Mouse (Mus musculus) kidney, adult 2 months (tissue): Measurements from ENCODE around the gene Peli2. TPM values are rescaled to one million over a fixed set of nuclear protein-coding genes. Genes with fewer than 3 reads are reported as not detected.

Experiments
- DNase-seq: peaks from one replicate; pipeline ENCODE4 v3.0.0; 2021
- H3K27ac ChIP-seq: fragments of 200-500 bp; 2 replicates; pipeline ENCODE4 v1.5.1; 2012; ENCODE audit warnings: low read depth, low read length, control low read depth, inconsistent platforms; ENCODE audit not compliant: insufficient read depth
- H3K27me3 ChIP-seq: fragments of 200-500 bp; replicated peaks from 2 replicates; pipeline ENCODE4 v1.6.1; 2012; ENCODE audit warnings: mild to moderate bottlenecking, moderate library complexity, low read length, inconsistent platforms; ENCODE audit not compliant: control insufficient read depth, insufficient read depth
- H3K36me3 ChIP-seq: fragments of 200-500 bp; 2 replicates; pipeline ENCODE4 v1.6.1; 2012; ENCODE audit warnings: mild to moderate bottlenecking, moderate library complexity, low read length, inconsistent platforms; ENCODE audit not compliant: control insufficient read depth, insufficient read depth
- H3K4me1 ChIP-seq: fragments of 200-500 bp; 2 replicates; pipeline ENCODE4 v1.6.1; 2011; ENCODE audit warnings: low read length; ENCODE audit not compliant: control insufficient read depth, insufficient read depth
- H3K4me3 ChIP-seq: fragments of 200-500 bp; 2 replicates; pipeline ENCODE4 v1.5.1; 2011; ENCODE audit warnings: mild to moderate bottlenecking, low read depth, low read length, control low read depth; ENCODE audit not compliant: insufficient read depth
- CTCF ChIP-seq: fragments of 200-500 bp; conservative IDR thresholded peaks from 2 replicates; pipeline ENCODE4 v1.5.1; 2011; ENCODE audit warnings: low read depth, mild to moderate bottlenecking, control low read depth, low read length, moderate library complexity, mixed read lengths; ENCODE audit not compliant: insufficient read depth, insufficient read length
- POLR2A ChIP-seq: fragments of 200-500 bp; IDR thresholded peaks from one replicate; pipeline ENCODE4 v1.6.1; 2011; ENCODE audit warnings: low read depth, low read length, control low read depth
- WGBS: fragments of 180-500 bp; shearing (Covaris S2); methylation state at CpG from one replicate; pipeline ENCODE4 v1.1.7; 2018; 5-methylcytosine and 5-hydroxymethylcytosine counted together
- polyA plus RNA-seq: library from polyadenylated mRNA; depleted of rRNA; stranded (reverse); fragments of >200 nt; gene quantifications from 2 replicates; pipeline ENCODE4 v1.2.3, GENCODE M21; 2012

The Peli2 gene
- polyA plus RNA-seq, 1 experiment = 31.7 TPM

DNA sequence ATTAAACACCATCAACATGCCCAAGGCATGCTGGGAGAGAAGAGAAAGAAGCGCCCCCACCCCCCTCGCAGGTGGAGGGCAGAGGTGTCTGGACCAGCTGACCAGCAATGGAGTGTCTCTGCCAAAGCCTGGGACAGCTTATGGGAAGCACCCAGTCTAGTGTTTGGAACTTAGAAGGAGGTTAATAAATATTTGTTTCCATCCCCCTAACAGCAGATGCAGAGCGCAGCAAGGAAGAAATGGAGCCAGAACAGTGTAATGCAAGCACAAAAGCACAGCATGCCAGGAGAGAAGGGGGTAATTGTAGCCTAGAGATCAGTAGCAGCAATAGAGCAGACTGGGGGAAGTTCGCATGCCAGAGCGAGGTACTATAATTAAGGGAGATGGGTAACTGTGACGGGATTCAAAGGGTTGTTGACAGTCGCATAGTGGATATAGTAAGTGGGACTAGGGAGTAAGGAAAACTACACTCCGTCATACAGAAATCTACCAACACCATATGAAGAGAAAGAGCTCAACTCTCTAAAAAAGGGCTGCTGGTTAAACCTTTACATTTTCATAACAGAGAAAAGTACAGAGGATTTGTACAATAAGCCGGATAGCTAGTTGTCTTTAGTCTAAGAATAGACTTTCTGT, 1.5 kb upstream of the Peli2 start:
- 36% methylated on average over 9 of the region's 9 CpGs for WGBS
- no peak overlapping the region for H3K4me3 ChIP-seq
- DNase-seq = no peak
- TF ChIP-seq CTCF (no peak), POLR2A (no peak)
- peaks cover 5% of the 10 kb centered on the region; the same call in 1 of the 2 replicates for H3K4me1 ChIP-seq
- no peaks in the 10 kb centered on the region for H3K27me3 ChIP-seq
- H3K36me3 ChIP-seq = no peaks in the 10 kb centered on the region
- H3K27ac ChIP-seq = no peak overlapping the region

DNA sequence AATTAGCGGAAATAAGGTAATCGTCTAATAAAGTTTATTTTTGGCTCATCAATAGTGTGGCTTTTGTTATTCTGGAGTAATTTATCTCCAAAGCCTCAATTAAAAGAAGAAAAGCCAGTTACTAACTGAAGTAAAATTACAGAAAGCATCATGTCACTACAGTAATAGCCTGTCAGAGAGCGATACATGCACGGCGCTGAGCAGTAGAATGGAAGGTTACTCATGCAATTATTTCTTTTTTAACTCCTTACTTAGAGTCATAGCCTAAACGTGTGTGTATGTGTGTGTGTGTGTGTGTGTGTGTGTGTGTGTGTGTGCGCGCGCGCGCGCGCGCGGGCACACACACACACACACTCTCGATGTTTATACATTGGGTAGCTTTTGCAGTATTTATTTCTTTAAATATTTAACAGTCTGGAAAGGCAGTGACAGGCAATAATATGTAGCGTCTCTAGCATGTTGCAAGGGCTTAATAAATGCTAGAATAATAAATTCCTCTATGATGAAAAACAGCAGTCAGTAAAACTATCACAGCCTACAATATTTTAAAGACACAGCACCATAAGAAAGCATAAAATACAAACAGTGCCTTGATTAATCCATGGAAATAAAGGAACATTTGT, 864 bp upstream of the Peli2 start:
- WGBS = 12% methylated on average over 17 of the region's 17 CpGs
- H3K27me3 ChIP-seq = no peaks in the 10 kb centered on the region
- TF ChIP-seq CTCF (no peak), POLR2A (no peak)
- no peak for DNase-seq
- peaks cover 5% of the 10 kb centered on the region; the same call in 1 of the 2 replicates for H3K4me1 ChIP-seq
- H3K27ac ChIP-seq = no peak overlapping the region
- no peak overlapping the region for H3K4me3 ChIP-seq
- no peaks in the 10 kb centered on the region for H3K36me3 ChIP-seq

- Histone ChIP-seq H3K4me1 (peaks cover 5% of the 10 kb centered on the region; the same call in 1 of the 2 replicates), H3K27ac (peak overlapping the region; percentile 69), H3K4me3 (peak overlapping the region; percentile 65), H3K36me3 (no peaks in the 10 kb centered on the region), H3K27me3 (no peaks in the 10 kb centered on the region)
- no peak for DNase-seq
- 2% methylated on average over 10 of the region's 10 CpGs for WGBS
- no peak for TF ChIP-seq CTCF
- no peak for TF ChIP-seq POLR2A
Observed at GRCm38 (mm10) chr14:48120443-48120751, 226 bp upstream of the Peli2 start.

- Histone ChIP-seq H3K27ac (peak overlapping the region; percentile 83), H3K36me3 (no peaks in the 10 kb centered on the region), H3K4me1 (peaks cover 7% of the 10 kb centered on the region), H3K27me3 (no peaks in the 10 kb centered on the region), H3K4me3 (peak overlapping the region; percentile 65)
- no peak for TF ChIP-seq POLR2A
- TF ChIP-seq CTCF = no peak
- WGBS = 2% methylated on average over 32 of the region's 32 CpGs
- DNase-seq = no peak
Observed at GRCm38 (mm10) chr14:48121529-48122517, 1.2 kb downstream of the Peli2 start.

GRCm38 (mm10) chr14:48124011-48124410, 3.4 kb downstream of the Peli2 start:
- Histone ChIP-seq H3K4me1 (peaks cover 22% of the 10 kb centered on the region), H3K36me3 (no peaks in the 10 kb centered on the region), H3K27ac (no peak overlapping the region), H3K27me3 (no peaks in the 10 kb centered on the region), H3K4me3 (no peak overlapping the region)
- 69% methylated on average over 5 of the region's 5 CpGs for WGBS
- no peak for TF ChIP-seq POLR2A
- TF ChIP-seq CTCF = no peak
- no peak for DNase-seq

GRCm38 (mm10) chr14:48124816-48125215, 4.2 kb downstream of the Peli2 start:
- no peak overlapping the region for H3K4me3 ChIP-seq
- no peaks in the 10 kb centered on the region for H3K36me3 ChIP-seq
- H3K27me3 ChIP-seq = no peaks in the 10 kb centered on the region
- DNase-seq = no peak
- 56% methylated on average over 4 of the region's 4 CpGs for WGBS
- TF ChIP-seq POLR2A (no peak), CTCF (no peak)
- H3K4me1 ChIP-seq = peaks cover 28% of the 10 kb centered on the region
- no peak overlapping the region for H3K27ac ChIP-seq

GRCm38 (mm10) chr14:48125971-48126370, 5.3 kb downstream of the Peli2 start:
- DNase-seq = no peak
- Histone ChIP-seq H3K36me3 (no peaks in the 10 kb centered on the region), H3K27me3 (no peaks in the 10 kb centered on the region), H3K4me3 (no peak overlapping the region), H3K4me1 (peaks cover 35% of the 10 kb centered on the region), H3K27ac (no peak overlapping the region)
- TF ChIP-seq CTCF (no peak), POLR2A (no peak)
- WGBS = 88% methylated on average over 6 of the region's 6 CpGs
